Mouse (Mus musculus) lung, adult 2 months (tissue): ENCODE data around the gene Mprip.

ENCODE experiments used
- CTCF ChIP-seq: fragments of 200-500 bp; IDR thresholded peaks from 2 replicates; pipeline ENCODE4 v1.5.1; 2011; ENCODE audit warnings: mild to moderate bottlenecking, low read length, control low read depth; ENCODE audit not compliant: insufficient read depth
- POLR2A ChIP-seq: fragments of 200-500 bp; IDR thresholded peaks from 2 replicates; pipeline ENCODE4 v1.6.1; 2011; ENCODE audit warnings: low read depth, mild to moderate bottlenecking, control low read depth, low read length, borderline replicate concordance; ENCODE audit errors: extremely low read depth

DNA sequence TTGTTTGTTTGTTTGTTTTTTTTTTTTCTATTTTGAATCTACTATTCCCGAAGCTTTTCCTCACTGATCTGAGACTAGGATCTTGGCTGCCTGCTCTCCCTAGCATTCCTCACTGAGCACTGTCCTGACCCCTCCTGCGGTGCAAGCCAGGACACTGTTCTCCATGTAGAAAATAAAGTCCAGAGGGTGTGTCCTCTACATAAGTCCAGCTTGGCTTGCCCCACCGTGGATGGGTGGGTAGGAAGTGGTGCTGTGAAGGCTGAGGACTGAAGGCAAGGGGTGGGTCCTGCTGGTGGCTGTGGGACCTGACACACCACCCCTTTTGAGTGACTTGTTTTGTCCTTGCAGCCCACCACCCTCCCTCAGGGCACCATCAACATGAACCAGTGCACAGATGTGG lies 66.1 kb downstream of the Mprip start:
- no peak for TF ChIP-seq POLR2A
- no peak for TF ChIP-seq CTCF
